Mouse (Mus musculus): ENCODE data around the gene Ms4a4b.
"Not testable (repeated sequence)": the region's sequence is repeated elsewhere in the genome, so short reads cannot be mapped to it uniquely, and the experiment has no call there.

GRCm38 (mm10) chr19:11469215-11469614 is 25.9 kb downstream of the Ms4a4b start, which contains the start of gene Ms4a6c:
- not testable (repeated sequence) for TF ChIP-seq CTCF (IDR thresholded peaks at IDR 0.05; ENCODE audit: control insufficient read depth, insufficient read depth, insufficient replicate concordance, low read depth, low read length); POLR2A (IDR thresholded peaks at IDR 0.05; ENCODE audit: control insufficient read depth, low read depth, low read length)
